Mouse (Mus musculus) cortical plate, adult 2 months (tissue): ENCODE results near the gene Abcc6.

Experiments
- CTCF ChIP-seq: fragments of 200-500 bp; IDR thresholded peaks from 2 replicates; pipeline ENCODE4 v1.5.1; 2011; ENCODE audit warnings: mild to moderate bottlenecking, control low read depth, low read length; ENCODE audit not compliant: insufficient read depth; ENCODE audit errors: extremely low read depth
- POLR2A ChIP-seq: fragments of 200-500 bp; IDR thresholded peaks from 2 replicates; pipeline ENCODE4 v1.6.1; 2011; ENCODE audit warnings: mild to moderate bottlenecking, low read length, control low read depth; ENCODE audit not compliant: insufficient read depth; ENCODE audit errors: extremely low read depth

GRCm38 (mm10) chr7:45923762-45924428, 106.2 kb downstream of the Abcc6 start, which contains the start of gene Ccdc114:
- no peak for TF ChIP-seq CTCF
- no peak for TF ChIP-seq POLR2A
